Mouse (Mus musculus): ENCODE results near the gene Zfp36l1. TPM values are rescaled to one million over a fixed set of nuclear protein-coding genes. Genes with fewer than 3 reads are reported as not detected.
A peak's percentile ranks its signal among the peaks of the same experiment; 100 is the strongest.

Gene Zfp36l1
- polyA plus RNA-seq, 1 experiment from 2014 or later = 23.7 TPM

DNA sequence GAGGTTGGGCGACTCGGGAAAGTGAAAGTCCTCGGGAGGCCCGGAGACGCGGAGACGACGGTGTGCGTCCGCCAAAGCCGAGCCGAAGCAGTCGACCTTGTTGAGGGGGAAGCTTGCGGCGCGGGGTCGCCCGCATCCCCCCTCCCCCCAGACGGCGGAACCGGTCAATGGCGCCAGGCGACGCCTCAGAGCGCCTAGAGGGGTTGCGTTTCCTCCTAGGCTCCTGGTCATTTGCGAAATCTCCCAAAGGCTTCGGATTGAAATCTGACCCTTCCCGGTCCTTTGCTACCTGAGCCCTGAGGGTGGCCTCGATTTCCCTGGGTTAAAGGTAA lies 3.0 kb upstream of the Zfp36l1 start:
- Histone ChIP-seq H3K36me3 (replicated peaks) (peaks cover 7% of the 10 kb centered on the region), H3K4me3 (replicated peaks) (peak overlapping the region; percentile 82), H3K4me1 (replicated peaks) (peaks cover 68% of the 10 kb centered on the region), H3K27ac (replicated peaks) (peak overlapping the region; percentile 98), H3K4me2 (peak overlapping the region; percentile 98), H3K9me3 (replicated peaks) (no peaks in the 10 kb centered on the region), H3K9ac (peak overlapping the region; percentile 88), H3K27me3 (no peaks in the 10 kb centered on the region)
- WGBS (ENCODE audit: insufficient replicate concordance) = under 1% methylated on average over 30 of the region's 30 CpGs
- no peak for ATAC-seq (ENCODE audit: insufficient read depth)

DNA sequence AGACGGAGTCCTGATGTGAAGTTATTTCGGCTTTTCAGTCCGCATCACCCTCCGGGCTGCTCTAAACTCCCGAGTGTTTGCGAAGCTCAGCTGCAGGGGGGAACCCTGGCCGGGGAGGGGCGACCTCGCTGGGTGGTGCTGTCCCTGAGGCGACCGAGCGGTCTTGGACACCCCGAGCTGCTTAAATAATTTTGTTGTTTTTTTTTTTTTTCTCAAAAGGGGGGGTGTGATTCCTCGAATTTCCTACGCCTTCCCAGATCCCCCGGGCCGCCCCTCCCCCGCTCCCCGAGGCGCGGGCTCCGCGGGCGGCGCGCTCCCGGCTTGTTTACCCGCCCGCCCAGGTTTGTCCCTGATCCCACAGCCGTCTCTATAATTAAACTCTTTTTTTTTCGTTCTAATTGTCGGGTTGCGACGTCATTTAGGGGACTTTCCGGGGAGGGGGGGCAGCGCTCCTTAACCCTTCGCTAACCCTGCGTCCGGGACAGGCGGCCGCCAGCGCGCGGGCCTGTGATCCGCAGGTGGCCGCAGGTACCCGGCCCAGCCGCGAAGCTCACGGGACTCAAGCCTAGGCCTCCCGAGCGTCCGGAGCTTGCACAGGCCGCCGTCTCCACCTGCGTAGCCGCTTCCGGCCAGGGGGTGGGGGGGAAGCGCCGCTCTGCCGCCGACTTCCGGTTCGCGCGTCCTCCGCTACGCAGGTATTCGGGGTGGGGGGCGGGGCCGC lies 2.5 kb upstream of the Zfp36l1 start:
- under 1% methylated on average over 70 of the region's 71 CpGs for WGBS (ENCODE audit: insufficient replicate concordance)
- Histone ChIP-seq H3K9ac (peak overlapping the region; percentile 88), H3K4me2 (peak overlapping the region; percentile 98), H3K4me1 (replicated peaks) (peaks cover 70% of the 10 kb centered on the region), H3K27me3 (no peaks in the 10 kb centered on the region), H3K36me3 (replicated peaks) (peaks cover 6% of the 10 kb centered on the region), H3K4me3 (replicated peaks) (peak overlapping the region; percentile 82), H3K9me3 (replicated peaks) (no peaks in the 10 kb centered on the region), H3K27ac (replicated peaks) (peak overlapping the region; percentile 98)
- peak; percentile 68 for ATAC-seq (ENCODE audit: insufficient read depth)

DNA sequence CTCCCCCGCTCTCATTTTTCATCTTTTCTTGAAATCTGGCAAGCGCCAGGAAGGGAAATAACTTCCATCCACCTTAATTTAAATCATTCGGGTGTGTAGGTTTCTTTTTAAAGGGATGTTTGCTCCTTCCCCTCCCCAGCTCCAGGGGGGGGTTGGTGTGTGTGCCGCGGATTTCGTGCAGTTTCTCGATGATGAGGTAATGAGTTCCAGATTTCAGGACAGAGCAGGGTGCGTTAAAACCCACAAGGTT lies 2.0 kb upstream of the Zfp36l1 start:
- H3K4me1 ChIP-seq (replicated peaks) = peaks cover 75% of the 10 kb centered on the region
- H3K4me3 ChIP-seq (replicated peaks) = peak overlapping the region; percentile 82
- peak overlapping the region; percentile 98 for H3K4me2 ChIP-seq
- 0% methylated on average over 8 of the region's 8 CpGs for WGBS (ENCODE audit: insufficient replicate concordance)
- peaks cover 11% of the 10 kb centered on the region for H3K36me3 ChIP-seq (replicated peaks)
- no peaks in the 10 kb centered on the region for H3K27me3 ChIP-seq
- peak overlapping the region; percentile 88 for H3K9ac ChIP-seq
- peak overlapping the region; percentile 98 for H3K27ac ChIP-seq (replicated peaks)
- ATAC-seq (ENCODE audit: insufficient read depth) = no peak
- H3K9me3 ChIP-seq (replicated peaks) = no peaks in the 10 kb centered on the region

DNA sequence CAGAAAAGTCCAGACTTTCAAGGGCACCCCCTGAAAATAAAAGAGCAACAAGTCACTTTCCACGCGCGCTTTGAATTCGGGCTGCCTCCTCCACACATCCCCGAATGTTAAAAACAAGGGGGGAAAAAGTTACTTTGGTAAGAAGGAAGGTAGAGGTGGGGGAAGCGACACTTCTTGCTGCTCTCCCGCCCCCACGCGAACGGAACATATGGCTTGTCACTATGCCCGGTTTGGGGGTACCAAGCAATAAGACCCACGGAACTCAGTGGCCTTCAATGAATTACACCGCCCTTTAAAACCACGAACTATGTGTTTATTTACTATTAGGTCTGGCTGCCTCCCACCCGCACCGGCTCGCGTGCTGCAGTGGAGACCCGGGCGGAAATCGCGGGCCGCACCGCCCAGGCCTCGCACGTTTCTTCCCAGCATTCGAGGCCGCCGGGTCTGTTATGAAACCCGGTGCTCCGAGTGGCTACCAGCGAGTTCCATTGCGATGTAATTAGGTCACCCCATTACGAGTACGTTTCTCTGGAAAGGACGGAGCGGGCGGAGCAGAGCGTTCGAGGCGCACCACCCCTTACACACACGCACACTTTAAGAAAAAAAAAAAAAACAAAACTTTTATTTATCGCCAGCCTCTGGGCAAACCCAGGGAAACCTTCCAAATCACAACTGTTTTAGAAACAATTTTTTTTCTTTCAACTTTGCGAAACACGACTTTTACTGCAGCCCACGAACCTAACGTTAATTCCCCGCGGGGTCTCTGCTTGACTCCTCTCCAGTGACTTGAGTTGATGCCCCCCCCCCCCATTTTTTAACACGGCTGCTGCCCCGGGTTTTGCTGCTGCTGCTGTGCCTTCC lies 1.4 kb upstream of the Zfp36l1 start:
- Histone ChIP-seq H3K27me3 (no peaks in the 10 kb centered on the region), H3K27ac (replicated peaks) (peak overlapping the region; percentile 98), H3K4me2 (peak overlapping the region; percentile 98), H3K9ac (peak overlapping the region; percentile 88), H3K36me3 (replicated peaks) (peaks cover 16% of the 10 kb centered on the region), H3K9me3 (replicated peaks) (no peaks in the 10 kb centered on the region), H3K4me1 (replicated peaks) (peaks cover 78% of the 10 kb centered on the region), H3K4me3 (replicated peaks) (peak overlapping the region; percentile 82)
- under 1% methylated on average over 51 of the region's 51 CpGs for WGBS (ENCODE audit: insufficient replicate concordance)
- ATAC-seq (ENCODE audit: insufficient read depth) = peak; percentile 10

DNA sequence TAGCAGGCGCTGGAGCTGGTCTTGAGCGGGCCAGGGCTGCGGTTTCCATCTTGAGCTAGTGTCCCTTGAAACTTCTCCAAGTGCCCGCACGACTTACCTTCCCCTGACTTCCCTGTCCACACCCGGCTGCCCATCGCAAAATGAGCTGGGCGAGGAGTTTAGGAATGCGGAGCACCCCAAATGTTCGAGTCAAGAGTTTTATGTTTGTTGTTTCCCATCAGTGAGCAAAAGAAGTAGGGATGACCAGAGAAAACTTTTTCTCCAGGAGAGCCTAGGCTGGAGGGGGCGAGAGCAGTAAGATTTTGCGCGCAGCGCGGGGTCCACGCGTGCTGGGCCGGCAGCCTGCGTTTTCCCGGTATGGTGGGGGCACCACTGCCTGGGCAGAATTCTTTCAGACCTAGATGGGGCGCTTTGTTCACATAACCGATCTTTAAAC lies 791 bp upstream of the Zfp36l1 start:
- Histone ChIP-seq H3K27me3 (no peaks in the 10 kb centered on the region), H3K9me3 (replicated peaks) (no peaks in the 10 kb centered on the region), H3K4me3 (replicated peaks) (peak overlapping the region; percentile 82), H3K27ac (replicated peaks) (peak overlapping the region; percentile 98), H3K36me3 (replicated peaks) (peaks cover 22% of the 10 kb centered on the region), H3K9ac (peak overlapping the region; percentile 88), H3K4me2 (peak overlapping the region; percentile 98), H3K4me1 (replicated peaks) (peaks cover 79% of the 10 kb centered on the region)
- WGBS (ENCODE audit: insufficient replicate concordance) = 1% methylated on average over 22 of the region's 22 CpGs
- ATAC-seq (ENCODE audit: insufficient read depth) = no peak

DNA sequence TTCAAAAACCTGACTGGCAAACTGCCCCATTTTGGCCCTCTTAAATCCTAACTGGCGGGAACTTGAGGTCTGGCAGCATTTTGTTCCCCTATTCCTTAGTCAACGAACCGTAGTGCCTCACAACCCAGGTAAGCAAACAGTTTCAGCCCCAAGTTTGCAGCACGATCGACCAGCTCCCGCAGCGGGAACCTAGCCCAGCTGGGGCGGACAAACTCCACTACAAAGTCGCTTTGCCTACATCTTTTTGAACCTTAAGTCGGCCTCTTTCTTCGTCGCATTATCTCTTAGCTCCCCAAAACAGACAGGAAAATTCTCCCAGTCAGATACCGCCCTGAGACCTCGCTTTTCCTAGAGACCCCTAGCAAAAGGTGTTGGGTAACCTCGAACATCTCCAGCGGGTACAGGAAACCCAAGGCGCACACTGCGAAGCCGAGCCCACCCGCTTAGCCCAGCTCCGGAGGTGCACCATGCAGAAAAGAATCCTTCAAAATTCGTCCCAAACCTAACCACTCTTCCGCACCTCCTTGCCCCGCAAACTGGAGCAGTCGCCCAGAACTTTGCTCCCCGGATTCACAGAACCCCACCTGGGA lies 647 bp downstream of the Zfp36l1 start:
- no peak for ATAC-seq (ENCODE audit: insufficient read depth)
- peak overlapping the region; percentile 88 for H3K9ac ChIP-seq

DNA sequence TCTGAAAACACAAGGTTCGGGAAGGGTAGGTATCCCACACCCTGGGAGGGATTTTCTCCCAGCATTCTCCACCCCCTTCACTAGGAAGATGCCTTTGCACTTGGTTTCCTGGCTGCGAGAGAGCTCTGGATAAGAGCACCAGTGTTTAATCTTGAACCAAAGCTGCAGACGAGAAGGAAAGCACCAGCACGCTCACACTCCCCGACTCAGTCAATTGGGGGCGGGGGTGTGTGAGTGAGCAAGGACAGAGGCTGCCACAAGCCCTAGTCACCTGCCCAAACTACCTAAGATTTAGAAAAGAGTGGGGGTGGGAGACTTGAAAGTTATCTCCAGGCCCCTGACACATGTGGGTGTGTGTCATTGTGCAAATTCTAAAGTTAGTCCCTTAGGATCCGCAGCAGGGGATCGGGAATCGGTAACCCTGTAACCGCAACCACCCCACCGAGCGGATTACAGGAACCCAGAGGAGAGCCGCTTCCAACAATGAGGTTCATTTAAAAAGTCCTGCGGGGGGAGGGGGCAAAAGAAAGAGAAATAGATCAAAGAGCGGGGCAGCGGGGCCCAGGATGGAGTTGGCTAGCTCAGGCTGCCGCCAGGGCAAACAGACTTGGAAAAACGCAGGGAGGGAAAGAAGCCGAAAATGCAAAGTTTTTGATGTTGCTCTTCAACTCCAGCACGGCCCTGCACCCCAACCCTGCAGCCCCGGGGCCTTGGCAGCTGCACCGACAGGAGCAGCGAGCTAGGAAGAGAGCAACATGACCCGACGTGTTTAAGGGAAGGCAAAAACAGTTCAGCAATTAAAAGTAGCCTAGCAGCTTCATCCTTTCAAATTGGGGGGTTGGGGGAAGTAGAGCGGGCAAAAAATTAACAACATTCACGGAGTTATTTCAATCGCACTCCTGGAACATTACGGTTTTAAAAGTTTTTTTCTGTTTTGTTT lies 1.4 kb downstream of the Zfp36l1 start:
- Histone ChIP-seq H3K4me3 (replicated peaks) (peak overlapping the region; percentile 82), H3K9ac (peak overlapping the region; percentile 88), H3K27ac (replicated peaks) (peak overlapping the region; percentile 98), H3K9me3 (replicated peaks) (no peaks in the 10 kb centered on the region), H3K4me2 (peak overlapping the region; percentile 98), H3K27me3 (no peaks in the 10 kb centered on the region), H3K36me3 (replicated peaks) (peaks cover 32% of the 10 kb centered on the region), H3K4me1 (replicated peaks) (peaks cover 61% of the 10 kb centered on the region)
- ATAC-seq (ENCODE audit: insufficient read depth) = no peak
- under 1% methylated on average over 29 of the region's 29 CpGs for WGBS (ENCODE audit: insufficient replicate concordance)

More for the DNA sequence above, 647 bp downstream of the Zfp36l1 start:
- H3K27ac ChIP-seq (replicated peaks) = peak overlapping the region; percentile 98
- no peaks in the 10 kb centered on the region for H3K27me3 ChIP-seq
- H3K36me3 ChIP-seq (replicated peaks) = peaks cover 26% of the 10 kb centered on the region
- no peaks in the 10 kb centered on the region for H3K9me3 ChIP-seq (replicated peaks)
- H3K4me2 ChIP-seq = peak overlapping the region; percentile 98
- H3K4me3 ChIP-seq (replicated peaks) = peak overlapping the region; percentile 82
- WGBS (ENCODE audit: insufficient replicate concordance) = under 1% methylated on average over 26 of the region's 26 CpGs
- peaks cover 66% of the 10 kb centered on the region for H3K4me1 ChIP-seq (replicated peaks)

DNA sequence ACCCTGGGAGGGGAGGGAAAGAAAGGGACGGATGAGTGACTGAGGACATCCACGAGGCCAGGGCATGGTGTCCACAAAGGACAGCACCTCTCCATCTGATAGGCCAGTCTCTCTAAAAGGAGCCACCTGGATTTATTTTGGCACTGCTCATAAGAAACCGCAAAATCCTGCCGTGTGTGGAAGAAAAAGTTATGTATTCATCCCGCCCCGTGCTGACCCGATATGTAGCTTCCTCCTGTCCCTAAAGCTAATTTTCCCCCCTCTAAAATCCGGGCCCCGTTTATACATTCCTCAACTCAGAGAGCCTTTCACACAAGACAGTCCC lies 2.3 kb downstream of the Zfp36l1 start:
- Histone ChIP-seq H3K4me1 (replicated peaks) (peaks cover 54% of the 10 kb centered on the region), H3K9ac (peak overlapping the region; percentile 88; the same call in 1 of the 2 replicates), H3K4me2 (peak overlapping the region; percentile 98), H3K9me3 (replicated peaks) (no peaks in the 10 kb centered on the region), H3K4me3 (replicated peaks) (peak overlapping the region; percentile 82), H3K36me3 (replicated peaks) (peaks cover 32% of the 10 kb centered on the region), H3K27ac (replicated peaks) (peak overlapping the region; percentile 98), H3K27me3 (no peaks in the 10 kb centered on the region)
- ATAC-seq (ENCODE audit: insufficient read depth) = no peak
- 32% methylated on average over 9 of the region's 9 CpGs for WGBS (ENCODE audit: insufficient replicate concordance)

DNA sequence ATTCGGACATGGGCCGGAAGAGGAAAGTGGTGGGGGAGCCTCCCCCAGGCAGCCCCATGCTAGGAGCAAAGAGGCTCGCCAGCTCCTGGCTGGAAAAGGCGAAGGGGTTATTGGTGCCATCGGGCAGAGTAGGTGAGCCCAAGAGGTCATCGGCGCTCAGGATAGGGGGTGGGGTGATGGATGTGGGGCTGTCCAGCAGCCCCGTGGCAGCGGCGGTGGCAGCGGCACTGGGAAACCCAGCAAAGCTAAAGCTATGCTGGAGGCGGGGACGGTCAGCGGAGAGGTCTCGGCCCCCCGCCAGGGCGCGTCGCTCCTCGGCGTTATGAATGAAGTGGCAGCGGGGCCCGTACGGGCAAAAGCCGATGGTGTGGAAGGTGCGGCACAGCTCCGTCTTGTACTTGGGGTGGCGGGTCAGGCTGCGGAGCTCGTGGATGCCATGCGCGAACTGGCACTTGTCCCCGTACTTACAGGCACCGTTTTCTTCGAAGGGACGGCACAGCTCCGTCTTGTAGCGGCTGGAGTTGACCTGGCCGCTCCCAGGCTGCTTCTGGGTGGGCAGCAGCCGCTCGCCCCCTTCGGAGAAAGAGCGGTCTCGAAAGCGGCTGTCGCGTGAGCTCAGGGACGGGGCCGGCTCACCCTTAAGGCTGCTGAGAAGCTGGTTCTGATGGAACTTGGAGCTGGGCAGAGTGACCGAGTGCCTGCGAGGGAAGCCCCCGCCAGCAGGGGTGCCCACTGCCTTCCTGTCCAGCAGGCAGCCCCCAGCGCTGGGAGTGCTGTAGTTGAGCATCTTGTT lies 2.9 kb downstream of the Zfp36l1 start:
- H3K9ac ChIP-seq = peak overlapping the region; percentile 88; the same call in 1 of the 2 replicates
- H3K36me3 ChIP-seq (replicated peaks) = peaks cover 32% of the 10 kb centered on the region
- H3K9me3 ChIP-seq (replicated peaks) = no peaks in the 10 kb centered on the region
- no peaks in the 10 kb centered on the region for H3K27me3 ChIP-seq
- 76% methylated on average over 53 of the region's 53 CpGs for WGBS (ENCODE audit: insufficient replicate concordance)
- H3K4me3 ChIP-seq (replicated peaks) = peak overlapping the region; percentile 82
- H3K4me2 ChIP-seq = peak overlapping the region; percentile 98
- H3K27ac ChIP-seq (replicated peaks) = peak overlapping the region; percentile 98
- no peak for ATAC-seq (ENCODE audit: insufficient read depth)
- H3K4me1 ChIP-seq (replicated peaks) = peaks cover 53% of the 10 kb centered on the region

Data from liver, embryonic 15.5 days (tissue).